Mouse (Mus musculus) olfactory bulb, adult 2 months (tissue): ENCODE results near the gene Oat. TPM values are rescaled to one million over a fixed set of nuclear protein-coding genes. Genes with fewer than 3 reads are reported as not detected.

Experiments
- H3K27ac ChIP-seq: fragments of 200-500 bp; 2 replicates; pipeline ENCODE4 v1.5.1; 2012; ENCODE audit warnings: low read depth, low read length; ENCODE audit not compliant: insufficient read depth
- H3K4me1 ChIP-seq: fragments of 200-500 bp; 2 replicates; pipeline ENCODE4 v1.6.1; 2012; ENCODE audit warnings: low read length; ENCODE audit not compliant: control insufficient read depth, insufficient read depth
- H3K4me3 ChIP-seq: fragments of 200-500 bp; 2 replicates; pipeline ENCODE4 v1.5.1; 2012; ENCODE audit warnings: mild to moderate bottlenecking, low read depth, low read length, moderate library complexity; ENCODE audit not compliant: insufficient read depth
- CTCF ChIP-seq: fragments of 200-500 bp; IDR thresholded peaks from 2 replicates; pipeline ENCODE4 v1.5.1; 2012; ENCODE audit warnings: low read depth, mild to moderate bottlenecking, low read length, moderate library complexity; ENCODE audit not compliant: insufficient read depth
- POLR2A ChIP-seq: fragments of 200-500 bp; IDR thresholded peaks from 2 replicates; pipeline ENCODE4 v1.6.1; 2012; ENCODE audit warnings: mild to moderate bottlenecking, low read depth, low read length, moderate library complexity; ENCODE audit not compliant: insufficient read depth
- WGBS: fragments of 180-500 bp; shearing (Covaris S2); methylation state at CpG from one replicate; pipeline ENCODE4 v1.1.7; 2018; 5-methylcytosine and 5-hydroxymethylcytosine counted together
- polyA plus RNA-seq: library from polyadenylated mRNA; stranded (reverse); fragments of >200 nt; gene quantifications from 2 replicates; pipeline ENCODE4 v1.2.4, GENCODE M21; 2012; ENCODE audit warnings: low replicate concordance; ENCODE audit not compliant: missing spikeins, insufficient read depth, insufficient read length

The Oat gene
- polyA plus RNA-seq, 1 experiment = 142 TPM

- 1% methylated on average over 58 of the region's 60 CpGs for WGBS
- H3K4me1 ChIP-seq = peaks cover 19% of the 10 kb centered on the region
Measured at GRCm38 (mm10) chr7:132597251-132598041, 21.2 kb upstream of the Oat start.

GRCm38 (mm10) chr7:132596557-132597250 lies 20.5 kb upstream of the Oat start:
- TF ChIP-seq POLR2A = no peak
- TF ChIP-seq CTCF = no peak
- H3K4me3 ChIP-seq = peak overlapping the region; percentile 37
- peaks cover 19% of the 10 kb centered on the region for H3K4me1 ChIP-seq
- WGBS = 11% methylated on average over 26 of the region's 26 CpGs
- H3K27ac ChIP-seq = no peak overlapping the region

More at GRCm38 (mm10) chr7:132597251-132598041, 21.2 kb upstream of the Oat start:
- Histone ChIP-seq H3K27ac (no peak overlapping the region), H3K4me3 (peak overlapping the region; percentile 37)
- TF ChIP-seq CTCF = no peak
- no peak for TF ChIP-seq POLR2A

GRCm38 (mm10) chr7:132595787-132596186 lies 19.6 kb upstream of the Oat start:
- Histone ChIP-seq H3K4me1 (peaks cover 19% of the 10 kb centered on the region), H3K4me3 (no peak overlapping the region), H3K27ac (no peak overlapping the region)
- TF ChIP-seq POLR2A (no peak), CTCF (no peak)
- 88% methylated on average over 3 of the region's 3 CpGs for WGBS

GRCm38 (mm10) chr7:132594325-132594724 lies 18.1 kb upstream of the Oat start:
- 86% methylated on average over 2 of the region's 2 CpGs for WGBS
- H3K4me1 ChIP-seq = peaks cover 13% of the 10 kb centered on the region
- H3K27ac ChIP-seq = no peak overlapping the region
- TF ChIP-seq POLR2A (no peak), CTCF (no peak)
- H3K4me3 ChIP-seq = no peak overlapping the region

GRCm38 (mm10) chr7:132593762-132594161 lies 17.6 kb upstream of the Oat start:
- no peak overlapping the region for H3K27ac ChIP-seq
- peaks cover 11% of the 10 kb centered on the region for H3K4me1 ChIP-seq
- no peak overlapping the region for H3K4me3 ChIP-seq
- WGBS = 89% methylated on average over 2 of the region's 2 CpGs
- TF ChIP-seq CTCF (no peak), POLR2A (no peak)

GRCm38 (mm10) chr7:132589610-132590009 lies 13.4 kb upstream of the Oat start:
- H3K4me3 ChIP-seq = no peak overlapping the region
- 84% methylated on average over 5 of the region's 5 CpGs for WGBS
- H3K4me1 ChIP-seq = no peaks in the 10 kb centered on the region
- TF ChIP-seq CTCF (no peak), POLR2A (no peak)
- H3K27ac ChIP-seq = no peak overlapping the region

- TF ChIP-seq POLR2A = no peak
- TF ChIP-seq CTCF = no peak
- WGBS = 86% methylated on average over 5 of the region's 5 CpGs
- no peak overlapping the region for H3K27ac ChIP-seq
- no peak overlapping the region for H3K4me3 ChIP-seq
- no peaks in the 10 kb centered on the region for H3K4me1 ChIP-seq
Measured at GRCm38 (mm10) chr7:132587167-132587566, 11.0 kb upstream of the Oat start.

- H3K27ac ChIP-seq = no peak overlapping the region
- WGBS = 73% methylated on average over 3 of the region's 3 CpGs
- TF ChIP-seq POLR2A (no peak), CTCF (no peak)
Measured at GRCm38 (mm10) chr7:132585695-132586491, 9.7 kb upstream of the Oat start.

More at GRCm38 (mm10) chr7:132585695-132586491, 9.7 kb upstream of the Oat start:
- Histone ChIP-seq H3K4me3 (no peak overlapping the region), H3K4me1 (no peaks in the 10 kb centered on the region)
